Mouse (Mus musculus): ENCODE measurements around the gene Unc93b1. TPM values are rescaled to one million over a fixed set of nuclear protein-coding genes. Genes with fewer than 3 reads are reported as not detected.

The Unc93b1 gene
- total and polyA plus RNA-seq, 2 experiments from 2014 or later: 10.8 to 13.2 TPM

DNA sequence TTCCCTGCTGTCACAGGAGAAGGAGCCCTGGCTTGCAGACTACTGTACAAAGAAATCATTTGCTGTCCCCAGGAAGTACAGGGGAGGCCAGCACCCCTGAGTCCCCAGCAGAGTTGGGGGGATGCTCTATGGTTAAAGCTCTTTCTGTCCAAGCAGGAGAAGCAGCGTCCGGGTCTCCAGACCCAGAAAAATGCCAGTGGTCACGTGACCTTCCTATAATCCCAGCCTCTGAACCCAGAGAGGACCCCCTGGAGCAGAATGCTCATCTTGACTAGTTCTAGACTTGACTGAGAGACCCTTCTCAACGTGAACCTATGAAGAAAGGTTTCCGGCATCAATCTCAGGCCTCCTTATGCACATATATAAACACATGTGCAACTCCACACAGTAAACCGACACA, 9.1 kb upstream of the Unc93b1 start:
- ATAC-seq (no peak), DNase-seq (no peak)
- Histone ChIP-seq H3K27ac (ENCODE audit: low read depth, low read length) (no peak overlapping the region), H3K4me3 (ENCODE audit: low read depth, low read length) (no peak overlapping the region), H3K36me3 (ENCODE audit: insufficient read depth) (no peaks in the 10 kb centered on the region), H3K27me3 (ENCODE audit: insufficient read depth, low read length) (no peaks in the 10 kb centered on the region), H3K4me1 (ENCODE audit: insufficient read depth) (peaks cover 10% of the 10 kb centered on the region; the same call in 1 of the 2 replicates), H3K9me3 (ENCODE audit: low read length) (no peaks in the 10 kb centered on the region), H3K4me2 (ENCODE audit: low read depth) (no peak overlapping the region), H3K9ac (no peak overlapping the region)
- no peak for TF ChIP-seq CTCF (IDR thresholded peaks at IDR 0.05; ENCODE audit: low read depth)
- WGBS: 74% methylated on average over 6 of the region's 6 CpGs

DNA sequence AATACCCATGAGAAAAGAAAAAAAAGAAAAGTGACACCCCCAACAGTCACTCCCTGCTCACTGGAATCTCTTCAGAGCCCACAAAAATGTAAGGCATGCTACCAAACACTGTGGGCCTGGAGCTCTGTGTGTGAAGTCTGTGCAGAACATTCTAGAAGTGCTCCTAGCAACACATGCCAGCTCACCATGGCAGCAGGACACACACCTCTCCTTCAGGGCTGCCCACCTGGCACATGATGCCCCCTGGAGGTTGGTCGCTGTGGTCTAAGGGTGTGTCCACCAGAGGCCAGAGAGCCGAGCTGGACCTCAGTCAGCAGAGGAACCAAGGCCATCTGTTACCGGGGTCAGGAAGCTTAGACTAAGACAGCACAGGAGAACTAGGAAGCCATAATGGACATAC, 8.7 kb upstream of the Unc93b1 start:
- DNase-seq (no peak), ATAC-seq (no peak)
- H3K36me3 ChIP-seq (ENCODE audit: insufficient read depth): no peaks in the 10 kb centered on the region
- H3K27ac ChIP-seq (ENCODE audit: low read depth, low read length): no peak overlapping the region
- H3K4me3 ChIP-seq (ENCODE audit: low read depth, low read length): no peak overlapping the region
- H3K27me3 ChIP-seq (ENCODE audit: insufficient read depth, low read length): no peaks in the 10 kb centered on the region
- 67% methylated on average over 3 of the region's 3 CpGs for WGBS
- peaks cover 10% of the 10 kb centered on the region; the same call in 1 of the 2 replicates for H3K4me1 ChIP-seq (ENCODE audit: insufficient read depth)
- no peak for TF ChIP-seq CTCF (IDR thresholded peaks at IDR 0.05; ENCODE audit: low read depth)
- H3K4me2 ChIP-seq (ENCODE audit: low read depth): no peak overlapping the region
- H3K9me3 ChIP-seq (ENCODE audit: low read length): no peaks in the 10 kb centered on the region
- no peak overlapping the region for H3K9ac ChIP-seq

DNA sequence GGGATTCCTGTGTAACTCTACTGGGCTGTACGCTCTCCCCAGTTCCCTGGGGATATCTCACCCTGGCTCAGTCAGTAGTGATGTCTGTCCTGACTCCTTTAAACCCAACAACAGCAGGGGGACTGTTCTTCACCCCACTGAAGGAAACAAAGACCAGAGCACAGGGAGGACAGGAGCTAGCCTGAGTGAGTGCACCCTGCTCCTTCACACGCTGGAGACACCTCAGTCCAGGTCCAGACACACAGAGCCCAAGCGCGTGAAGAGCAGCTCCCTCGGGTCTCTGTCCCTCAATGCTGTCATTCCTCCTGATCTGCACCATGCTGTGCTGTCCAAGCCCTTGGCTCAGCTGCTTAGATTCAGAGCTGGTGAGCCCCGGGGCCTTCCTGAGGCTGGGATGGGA, 8.3 kb upstream of the Unc93b1 start:
- peaks cover 10% of the 10 kb centered on the region; the same call in 1 of the 2 replicates for H3K4me1 ChIP-seq (ENCODE audit: insufficient read depth)
- H3K27me3 ChIP-seq (ENCODE audit: insufficient read depth, low read length): no peaks in the 10 kb centered on the region
- H3K9ac ChIP-seq: no peak overlapping the region
- no peak overlapping the region for H3K27ac ChIP-seq (ENCODE audit: low read depth, low read length)
- H3K4me3 ChIP-seq (ENCODE audit: low read depth, low read length): no peak overlapping the region
- H3K4me2 ChIP-seq (ENCODE audit: low read depth): no peak overlapping the region
- no peak for TF ChIP-seq CTCF (IDR thresholded peaks at IDR 0.05; ENCODE audit: low read depth)
- no peak for DNase-seq
- no peaks in the 10 kb centered on the region for H3K9me3 ChIP-seq (ENCODE audit: low read length)
- WGBS: 63% methylated on average over 6 of the region's 6 CpGs
- no peak for ATAC-seq
- H3K36me3 ChIP-seq (ENCODE audit: insufficient read depth): no peaks in the 10 kb centered on the region

DNA sequence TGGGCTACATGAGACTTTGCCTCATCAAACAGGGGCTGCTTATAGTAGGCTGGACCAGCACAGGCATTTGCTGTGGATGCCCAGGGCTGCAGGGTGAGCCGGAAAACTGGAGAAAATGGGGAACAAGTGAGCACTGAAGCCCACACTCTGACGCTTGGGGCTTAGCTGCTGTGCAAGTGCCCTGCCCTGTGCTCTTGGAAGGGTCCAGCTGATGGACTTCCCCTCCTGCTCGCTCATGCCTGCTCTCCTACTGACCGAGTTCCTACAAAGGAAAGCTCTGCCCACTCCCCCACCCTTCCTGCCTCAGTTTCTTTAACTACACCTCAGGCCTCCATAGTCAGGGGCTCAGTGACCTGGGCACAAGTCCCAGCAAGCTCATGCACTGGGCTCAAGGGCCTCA, 7.0 kb upstream of the Unc93b1 start:
- Histone ChIP-seq H3K27ac (ENCODE audit: low read depth, low read length) (no peak overlapping the region), H3K4me3 (ENCODE audit: low read depth, low read length) (no peak overlapping the region), H3K36me3 (ENCODE audit: insufficient read depth) (no peaks in the 10 kb centered on the region), H3K4me2 (ENCODE audit: low read depth) (no peak overlapping the region), H3K9me3 (ENCODE audit: low read length) (no peaks in the 10 kb centered on the region), H3K4me1 (ENCODE audit: insufficient read depth) (peaks cover 10% of the 10 kb centered on the region; the same call in 1 of the 2 replicates), H3K27me3 (ENCODE audit: insufficient read depth, low read length) (no peaks in the 10 kb centered on the region), H3K9ac (no peak overlapping the region)
- no peak for TF ChIP-seq CTCF (IDR thresholded peaks at IDR 0.05; ENCODE audit: low read depth)
- DNase-seq: no peak
- no peak for ATAC-seq
- 92% methylated on average over 4 of the region's 4 CpGs for WGBS

DNA sequence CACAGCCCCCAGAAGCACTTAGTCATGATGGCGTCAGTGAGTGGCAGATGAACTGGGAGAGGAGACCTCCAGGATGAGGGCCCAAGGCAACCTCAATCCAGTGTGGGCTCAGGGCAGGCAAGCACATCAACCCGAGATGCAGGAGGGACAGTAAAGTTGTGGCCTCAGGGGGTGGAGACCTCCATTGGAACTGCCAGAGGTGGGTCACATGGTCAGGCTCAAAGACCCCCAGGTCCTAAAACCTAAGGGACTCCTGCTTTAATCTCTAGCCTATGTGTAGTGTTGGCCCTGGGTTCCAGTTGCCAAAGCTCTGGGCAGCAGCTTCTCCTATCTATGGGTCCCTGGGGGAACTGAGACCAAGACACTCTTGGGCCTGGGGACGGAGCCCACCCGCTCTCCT, 6.2 kb upstream of the Unc93b1 start:
- DNase-seq: no peak
- TF ChIP-seq CTCF (IDR thresholded peaks at IDR 0.05; ENCODE audit: low read depth): no peak
- no peak for ATAC-seq
- Histone ChIP-seq H3K36me3 (ENCODE audit: insufficient read depth) (no peaks in the 10 kb centered on the region), H3K27me3 (ENCODE audit: insufficient read depth, low read length) (no peaks in the 10 kb centered on the region), H3K4me2 (ENCODE audit: low read depth) (no peak overlapping the region), H3K27ac (ENCODE audit: low read depth, low read length) (no peak overlapping the region), H3K9ac (no peak overlapping the region), H3K4me3 (ENCODE audit: low read depth, low read length) (no peak overlapping the region), H3K9me3 (ENCODE audit: low read length) (no peaks in the 10 kb centered on the region), H3K4me1 (ENCODE audit: insufficient read depth) (peaks cover 10% of the 10 kb centered on the region; the same call in 1 of the 2 replicates)
- WGBS: 74% methylated on average over 4 of the region's 4 CpGs

DNA sequence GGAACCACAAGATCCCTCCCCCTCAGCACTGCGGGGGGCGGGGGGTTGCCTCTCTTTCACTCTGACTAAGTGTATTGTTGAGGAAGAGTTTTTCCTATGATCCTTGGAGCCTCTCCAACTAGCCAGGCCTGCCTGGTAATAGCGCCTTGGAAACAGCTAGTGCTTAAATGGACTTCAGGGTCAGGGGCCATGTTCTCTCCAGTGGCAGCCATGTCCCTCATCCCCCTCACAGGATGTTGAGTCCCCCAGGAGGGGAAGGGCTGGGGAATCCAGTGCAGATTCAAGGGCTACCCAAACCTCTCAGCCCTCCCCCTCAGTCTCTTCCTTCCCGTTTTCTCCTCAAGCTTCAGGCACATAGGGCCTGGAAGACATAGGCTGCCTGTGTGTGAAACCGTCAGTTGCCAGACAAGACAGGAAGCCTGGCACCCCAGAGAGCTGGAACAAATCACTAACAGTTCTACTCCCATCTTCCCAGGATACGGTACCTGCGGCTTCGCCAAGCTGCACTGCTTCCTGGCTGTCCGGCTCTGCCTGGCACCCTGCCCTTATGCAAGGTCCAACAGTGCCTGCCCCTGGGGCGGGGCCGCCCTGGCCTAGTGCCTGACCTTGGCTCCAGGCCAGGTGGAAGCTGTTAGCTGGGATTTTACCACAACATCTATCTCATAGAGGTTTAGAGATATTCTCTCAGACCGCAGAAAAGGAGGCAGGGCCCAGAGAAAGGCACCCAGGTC, 5.6 kb upstream of the Unc93b1 start, which contains the start of gene Aldh3b1:
Gene Aldh3b1, minus strand, starts transcription at position 598 of the 731 bp plus-strand sequence.
- H3K4me2 ChIP-seq (ENCODE audit: low read depth): no peak within 1 kb of the TSS
- WGBS: 41% methylated on average over 12 of the region's 12 CpGs
- no peaks in the 10 kb centered on the region for H3K9me3 ChIP-seq (ENCODE audit: low read length)
- no peak within 1 kb of the TSS for H3K9ac ChIP-seq
- peaks cover 10% of the 10 kb centered on the region; the same call in 1 of the 2 replicates for H3K4me1 ChIP-seq (ENCODE audit: insufficient read depth)
- H3K36me3 ChIP-seq (ENCODE audit: insufficient read depth): no peaks in the 10 kb centered on the region
- ATAC-seq: peak; percentile 68
- no peak for TF ChIP-seq CTCF (IDR thresholded peaks at IDR 0.05; ENCODE audit: low read depth)
- H3K27me3 ChIP-seq (ENCODE audit: insufficient read depth, low read length): no peaks in the 10 kb centered on the region
- DNase-seq: peak; percentile 48
- peak within 1 kb of the TSS; percentile 55 for H3K27ac ChIP-seq (ENCODE audit: low read depth, low read length)
- H3K4me3 ChIP-seq (ENCODE audit: low read depth, low read length): no peak within 1 kb of the TSS

DNA sequence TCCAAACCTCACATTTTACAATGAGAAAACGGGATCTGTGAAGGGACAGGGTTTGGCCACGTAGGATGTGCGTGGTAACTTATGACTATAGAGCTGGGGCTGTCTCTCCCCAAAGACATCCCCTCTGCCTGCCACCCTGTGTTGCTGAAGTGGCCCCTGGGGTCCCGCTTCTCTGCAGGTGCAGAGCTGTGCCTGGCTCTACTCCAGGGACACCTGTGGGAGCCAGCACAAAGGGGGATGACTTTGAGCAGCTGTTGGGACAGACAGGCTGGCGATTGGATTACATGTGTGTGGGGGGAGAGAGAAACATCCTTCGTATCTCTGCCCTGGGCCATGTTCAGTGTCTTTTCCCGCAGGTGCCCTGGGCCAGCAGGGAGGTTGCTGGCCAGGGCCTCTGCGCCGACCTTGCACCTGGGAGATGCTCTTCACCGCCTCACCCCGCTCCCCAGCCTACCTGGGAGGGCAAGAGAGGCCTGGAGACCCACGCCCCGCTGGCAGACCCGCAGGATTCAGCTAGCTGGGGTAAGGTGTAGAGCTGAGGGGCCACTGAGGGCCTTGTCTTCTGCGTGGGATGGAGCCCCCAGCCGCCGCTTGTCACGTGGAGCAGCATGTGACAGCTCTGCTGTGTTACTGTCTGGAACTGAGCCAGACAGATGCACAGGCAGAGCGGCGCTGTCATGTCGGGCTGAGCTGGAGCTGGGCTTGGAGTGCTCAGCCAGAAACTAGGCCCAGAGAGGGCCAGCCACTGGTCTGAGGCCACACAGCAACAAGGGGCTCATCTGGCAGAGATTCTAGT, 4.5 kb upstream of the Unc93b1 start:
- H3K27ac ChIP-seq (ENCODE audit: low read depth, low read length): 0 out of 2 replicates have a peak overlapping the region, but pooled peaks have one; percentile 55
- DNase-seq: no peak
- H3K4me1 ChIP-seq (ENCODE audit: insufficient read depth): peaks cover 10% of the 10 kb centered on the region; the same call in 1 of the 2 replicates
- H3K27me3 ChIP-seq (ENCODE audit: insufficient read depth, low read length): no peaks in the 10 kb centered on the region
- H3K4me3 ChIP-seq (ENCODE audit: low read depth, low read length): no peak overlapping the region
- H3K36me3 ChIP-seq (ENCODE audit: insufficient read depth): no peaks in the 10 kb centered on the region
- H3K9me3 ChIP-seq (ENCODE audit: low read length): no peaks in the 10 kb centered on the region
- WGBS: 66% methylated on average over 21 of the region's 21 CpGs
- H3K9ac ChIP-seq: no peak overlapping the region
- ATAC-seq: peak; percentile 18; the same call in 1 of the 2 replicates
- no peak overlapping the region for H3K4me2 ChIP-seq (ENCODE audit: low read depth)
- TF ChIP-seq CTCF (IDR thresholded peaks at IDR 0.05; ENCODE audit: low read depth): no peak

All from forebrain, postnatal 0 days (tissue).